In genomic region chr2:142024534-142025155, GRCm38 (mm10) we compare ENCODE assay signal across 27 mouse cellular contexts.
DNase-seq lines count a peak whose midpoint lies in the region; ATAC-seq and TF ChIP-seq lines count a peak whose summit lies in the region.
"Had no signal": no experiment of that assay in that cellular context is flagged by ENCODE, and none has a peak within 500 bp of the region (broad histone marks: within the 10 kb centered on the region; RNA-seq: fewer than 3 reads in every experiment).

No protein-coding gene starts in this region.

- WGBS in kidney, postnatal 0 days: 44% methylated on average over 4 of the region's 4 CpGs
- 36% methylated on average over 4 of the region's 4 CpGs for WGBS in embryonic facial prominence, embryonic 14.5 days
- WGBS in limb, embryonic 14.5 days: 17% methylated on average over 4 of the region's 4 CpGs

- no peaks in the 10 kb centered on the region for H3K27me3 ChIP-seq in kidney, postnatal 0 days (ENCODE audit: insufficient read depth, low read length)
- no peaks in the 10 kb centered on the region for H3K27me3 ChIP-seq in embryonic facial prominence, embryonic 14.5 days (replicated peaks; ENCODE audit: control insufficient read depth, insufficient read depth, low read length)
- H3K27me3 ChIP-seq in limb, embryonic 14.5 days (ENCODE audit: control insufficient read depth, insufficient read depth, low read length): no peaks in the 10 kb centered on the region
- H3K27me3 ChIP-seq: embryonic facial prominence, embryonic 13.5 days; intestine, embryonic 15.5 days; lung, embryonic 15.5 days; megakaryocyte, embryonic 14.5 days; midbrain, embryonic 15.5 days; neural tube, embryonic 15.5 days had no signal

- H3K36me3 ChIP-seq in kidney, postnatal 0 days (ENCODE audit: insufficient read depth, low read length): no peaks in the 10 kb centered on the region
- H3K36me3 ChIP-seq in embryonic facial prominence, embryonic 14.5 days (ENCODE audit: control insufficient read depth, insufficient read depth, low read length): no peaks in the 10 kb centered on the region
- H3K36me3 ChIP-seq in limb, embryonic 14.5 days (ENCODE audit: control insufficient read depth, insufficient read depth, low read length): no peaks in the 10 kb centered on the region
- H3K36me3 ChIP-seq: embryonic facial prominence, embryonic 13.5 days; intestine, embryonic 15.5 days; lung, embryonic 15.5 days; midbrain, embryonic 15.5 days; neural tube, embryonic 15.5 days had no signal

- H3K9me3 ChIP-seq in kidney, postnatal 0 days (replicated peaks; ENCODE audit: low read length): no peaks in the 10 kb centered on the region
- H3K9me3 ChIP-seq in embryonic facial prominence, embryonic 14.5 days (ENCODE audit: control insufficient read depth, low read length): no peaks in the 10 kb centered on the region
- no peaks in the 10 kb centered on the region for H3K9me3 ChIP-seq in limb, embryonic 14.5 days (ENCODE audit: control insufficient read depth, low read length)
- H3K9me3 ChIP-seq: embryonic facial prominence, embryonic 13.5 days; intestine, embryonic 15.5 days; lung, embryonic 15.5 days; megakaryocyte, embryonic 14.5 days; midbrain, embryonic 15.5 days; neural tube, embryonic 15.5 days had no signal

- TF ChIP-seq POLR2A in limb, embryonic 14.5 days (IDR thresholded peaks at IDR 0.05; ENCODE audit: borderline replicate concordance, extremely low read depth, insufficient read depth, insufficient read length): no peak

- no peak overlapping the region for H3K9ac ChIP-seq in kidney, postnatal 0 days (ENCODE audit: low read depth, low read length)
- no peak overlapping the region for H3K9ac ChIP-seq in embryonic facial prominence, embryonic 14.5 days (ENCODE audit: low read depth, low read length)
- no peak overlapping the region for H3K9ac ChIP-seq in limb, embryonic 14.5 days (ENCODE audit: low read depth, low read length, severe bottlenecking)
- H3K9ac ChIP-seq: embryonic facial prominence, embryonic 13.5 days; intestine, embryonic 15.5 days; lung, embryonic 15.5 days; midbrain, embryonic 15.5 days; neural tube, embryonic 15.5 days had no signal

- H3K4me1 ChIP-seq in kidney, postnatal 0 days (replicated peaks; ENCODE audit: insufficient read depth, low read length): no peaks in the 10 kb centered on the region
- no peaks in the 10 kb centered on the region for H3K4me1 ChIP-seq in embryonic facial prominence, embryonic 14.5 days (ENCODE audit: control insufficient read depth, insufficient read depth, low read length)
- H3K4me1 ChIP-seq in limb, embryonic 14.5 days (ENCODE audit: control insufficient read depth, insufficient read depth, low read length): peaks cover 4% of the 10 kb centered on the region; the same call in 1 of the 2 replicates
- H3K4me1 ChIP-seq: embryonic facial prominence, embryonic 13.5 days; intestine, embryonic 15.5 days; lung, embryonic 15.5 days; megakaryocyte, embryonic 14.5 days; midbrain, embryonic 15.5 days; neural tube, embryonic 15.5 days had no signal

- H3K4me2 ChIP-seq in kidney, postnatal 0 days (ENCODE audit: low read length): no peak overlapping the region
- no peak overlapping the region for H3K4me2 ChIP-seq in embryonic facial prominence, embryonic 14.5 days (ENCODE audit: low read depth, low read length)
- H3K4me2 ChIP-seq in limb, embryonic 14.5 days (replicated peaks; ENCODE audit: low read depth, low read length, severe bottlenecking): no peak overlapping the region
- H3K4me2 ChIP-seq: embryonic facial prominence, embryonic 13.5 days; intestine, embryonic 15.5 days; lung, embryonic 15.5 days; midbrain, embryonic 15.5 days; neural tube, embryonic 15.5 days had no signal

- no peak overlapping the region for H3K27ac ChIP-seq in kidney, postnatal 0 days
- H3K27ac ChIP-seq in embryonic facial prominence, embryonic 14.5 days (replicated peaks; ENCODE audit: low read depth, low read length): no peak overlapping the region
- H3K27ac ChIP-seq in limb, embryonic 14.5 days (replicated peaks; ENCODE audit: low read depth, low read length): no peak overlapping the region
- H3K27ac ChIP-seq: intestine, embryonic 15.5 days; lung, embryonic 15.5 days; midbrain, embryonic 15.5 days; neural tube, embryonic 15.5 days had no signal

- no peak for ATAC-seq in kidney, postnatal 0 days (replicated peaks; ENCODE audit: low FRiP score, low read depth)
- ATAC-seq in embryonic facial prominence, embryonic 14.5 days (ENCODE audit: low read depth): no peak
- peak; percentile 53; the same call in 1 of the 2 replicates for ATAC-seq in limb, embryonic 14.5 days (ENCODE audit: low FRiP score, low read depth)
- ATAC-seq: CD4-positive, CD25-positive, alpha-beta regulatory T cell, adult 4 months; forebrain, embryonic 16.5 days; hindbrain, embryonic 16.5 days; intestine, embryonic 15.5 days; midbrain, embryonic 15.5 days had no signal

- peak; percentile 49 for DNase-seq in kidney, postnatal 0 days (ENCODE audit: low spot score)
- DNase-seq in kidney, adult 8-10 months: no peak
- peak; percentile 39 for DNase-seq in embryo, embryonic 10.5 days (ENCODE audit: low spot score)
- peak; percentile 32 for DNase-seq in embryonic facial prominence, embryonic 14.5 days (ENCODE audit: low spot score)
- DNase-seq in limb, embryonic 14.5 days (ENCODE audit: low spot score): peak; percentile 71
- DNase-seq in layer of hippocampus, adult 8-10 months (ENCODE audit: low spot score in 2 of 2): no peak
- no peak for DNase-seq in adrenal gland, postnatal 14 days
- DNase-seq: adrenal gland, postnatal 25 days; cerebellum, adult 11-12 months; cerebellum, adult 9-11 months; gastrocnemius, postnatal 14 days; heart, postnatal 14 days; kidney, adult 9 months; lung, postnatal 4 days; retina, postnatal 1 day; right cerebral cortex, postnatal 14 days; thymus, postnatal 4 days had no signal

- no peak for TF ChIP-seq CTCF in kidney, postnatal 0 days (IDR thresholded peaks at IDR 0.05; ENCODE audit: low read depth)

- no peak overlapping the region for H3K4me3 ChIP-seq in kidney, postnatal 0 days (replicated peaks; ENCODE audit: low read depth, low read length)
- H3K4me3 ChIP-seq in embryonic facial prominence, embryonic 14.5 days (ENCODE audit: low read depth, low read length): no peak overlapping the region
- no peak overlapping the region for H3K4me3 ChIP-seq in limb, embryonic 14.5 days (replicated peaks; ENCODE audit: low read length)
- H3K4me3 ChIP-seq: embryonic facial prominence, embryonic 13.5 days; erythroblast, embryonic 14.5 days; intestine, embryonic 15.5 days; lung, embryonic 15.5 days; megakaryocyte, embryonic 14.5 days; midbrain, embryonic 15.5 days; neural tube, embryonic 15.5 days had no signal

Comparison
In these comparisons a context has a peak if more than half of its experiments do, and no peak if none do; other contexts are left out.
1. DNase-seq: peak in kidney, postnatal 0 days (single experiment), embryo, embryonic 10.5 days (single experiment), embryonic facial prominence, embryonic 14.5 days (single experiment) and limb, embryonic 14.5 days (single experiment); none in kidney, adult 8-10 months (0 of 2), layer of hippocampus, adult 8-10 months (0 of 2) and adrenal gland, postnatal 14 days (single experiment).